Mouse (Mus musculus): ENCODE data around the gene Rps27rt. TPM values are rescaled to one million over a fixed set of nuclear protein-coding genes. Genes with fewer than 3 reads are reported as not detected.

The Rps27rt gene
- polyA plus RNA-seq, 1 experiment from 2014 or later, result 211 TPM

- no peaks in the 10 kb centered on the region for H3K9me3 ChIP-seq (ENCODE audit: control insufficient read depth, low read length)
- no peaks in the 10 kb centered on the region for H3K27me3 ChIP-seq (ENCODE audit: control insufficient read depth, insufficient read depth, low read length)
- no peak overlapping the region for H3K4me2 ChIP-seq (ENCODE audit: low read depth, low read length)
- WGBS, result 74% methylated on average over 10 of the region's 10 CpGs
- H3K36me3 ChIP-seq (ENCODE audit: control insufficient read depth, insufficient read depth, low read length), result no peaks in the 10 kb centered on the region
- peaks cover 5% of the 10 kb centered on the region; the same call in 1 of the 2 replicates for H3K4me1 ChIP-seq (ENCODE audit: control insufficient read depth, insufficient read depth, low read length)
- ATAC-seq (ENCODE audit: low read depth), result no peak
- H3K9ac ChIP-seq (replicated peaks; ENCODE audit: low read depth, low read length), result no peak overlapping the region
- H3K4me3 ChIP-seq (ENCODE audit: low read depth, low read length), result no peak overlapping the region
- H3K27ac ChIP-seq (ENCODE audit: low read depth, low read length), result no peak overlapping the region
Measured at GRCm38 (mm10) chr9:114990421-114990820, 7.9 kb upstream of the Rps27rt start.

GRCm38 (mm10) chr9:114988610-114989327, 6.2 kb upstream of the Rps27rt start:
- H3K4me1 ChIP-seq (ENCODE audit: control insufficient read depth, insufficient read depth, low read length), result peaks cover 5% of the 10 kb centered on the region; the same call in 1 of the 2 replicates
- H3K4me2 ChIP-seq (ENCODE audit: low read depth, low read length), result no peak overlapping the region
- H3K9me3 ChIP-seq (ENCODE audit: control insufficient read depth, low read length), result no peaks in the 10 kb centered on the region
- ATAC-seq (ENCODE audit: low read depth), result no peak
- H3K27me3 ChIP-seq (ENCODE audit: control insufficient read depth, insufficient read depth, low read length), result no peaks in the 10 kb centered on the region
- 0 out of 2 replicates have a peak overlapping the region, but pooled peaks have one; percentile 0 for H3K27ac ChIP-seq (ENCODE audit: low read depth, low read length)
- no peak overlapping the region for H3K4me3 ChIP-seq (ENCODE audit: low read depth, low read length)
- H3K9ac ChIP-seq (replicated peaks; ENCODE audit: low read depth, low read length), result no peak overlapping the region
- 69% methylated on average over 6 of the region's 6 CpGs for WGBS
- no peaks in the 10 kb centered on the region for H3K36me3 ChIP-seq (ENCODE audit: control insufficient read depth, insufficient read depth, low read length)

- no peaks in the 10 kb centered on the region for H3K27me3 ChIP-seq (ENCODE audit: control insufficient read depth, insufficient read depth, low read length)
- H3K9ac ChIP-seq (replicated peaks; ENCODE audit: low read depth, low read length), result no peak overlapping the region
- no peaks in the 10 kb centered on the region for H3K9me3 ChIP-seq (ENCODE audit: control insufficient read depth, low read length)
- H3K27ac ChIP-seq (ENCODE audit: low read depth, low read length), result no peak overlapping the region
- no peak for ATAC-seq (ENCODE audit: low read depth)
- H3K4me2 ChIP-seq (ENCODE audit: low read depth, low read length), result no peak overlapping the region
- no peaks in the 10 kb centered on the region for H3K36me3 ChIP-seq (ENCODE audit: control insufficient read depth, insufficient read depth, low read length)
- H3K4me3 ChIP-seq (ENCODE audit: low read depth, low read length), result no peak overlapping the region
- peaks cover 5% of the 10 kb centered on the region; the same call in 1 of the 2 replicates for H3K4me1 ChIP-seq (ENCODE audit: control insufficient read depth, insufficient read depth, low read length)
- WGBS, result 95% methylated on average over 3 of the region's 3 CpGs
Measured at GRCm38 (mm10) chr9:114988029-114988428, 5.5 kb upstream of the Rps27rt start.

- no peak for ATAC-seq (ENCODE audit: low read depth)
- no peaks in the 10 kb centered on the region for H3K36me3 ChIP-seq (ENCODE audit: control insufficient read depth, insufficient read depth, low read length)
- WGBS, result 73% methylated on average over 5 of the region's 5 CpGs
Measured at GRCm38 (mm10) chr9:114986361-114986760, 3.8 kb upstream of the Rps27rt start.

GRCm38 (mm10) chr9:114985741-114986140, 3.2 kb upstream of the Rps27rt start:
- H3K27me3 ChIP-seq (ENCODE audit: control insufficient read depth, insufficient read depth, low read length), result no peaks in the 10 kb centered on the region
- H3K36me3 ChIP-seq (ENCODE audit: control insufficient read depth, insufficient read depth, low read length), result no peaks in the 10 kb centered on the region
- no peaks in the 10 kb centered on the region for H3K9me3 ChIP-seq (ENCODE audit: control insufficient read depth, low read length)
- no peak for ATAC-seq (ENCODE audit: low read depth)
- no peak overlapping the region for H3K27ac ChIP-seq (ENCODE audit: low read depth, low read length)
- H3K4me1 ChIP-seq (ENCODE audit: control insufficient read depth, insufficient read depth, low read length), result peaks cover 5% of the 10 kb centered on the region; the same call in 1 of the 2 replicates
- H3K9ac ChIP-seq (replicated peaks; ENCODE audit: low read depth, low read length), result no peak overlapping the region
- no peak overlapping the region for H3K4me3 ChIP-seq (ENCODE audit: low read depth, low read length)
- H3K4me2 ChIP-seq (ENCODE audit: low read depth, low read length), result no peak overlapping the region
- WGBS, result 95% methylated on average over 5 of the region's 5 CpGs

More at GRCm38 (mm10) chr9:114986361-114986760, 3.8 kb upstream of the Rps27rt start:
- Histone ChIP-seq H3K4me2 (ENCODE audit: low read depth, low read length) (no peak overlapping the region), H3K9me3 (ENCODE audit: control insufficient read depth, low read length) (no peaks in the 10 kb centered on the region), H3K27ac (ENCODE audit: low read depth, low read length) (no peak overlapping the region), H3K27me3 (ENCODE audit: control insufficient read depth, insufficient read depth, low read length) (no peaks in the 10 kb centered on the region), H3K4me1 (ENCODE audit: control insufficient read depth, insufficient read depth, low read length) (peaks cover 5% of the 10 kb centered on the region; the same call in 1 of the 2 replicates), H3K9ac (replicated peaks; ENCODE audit: low read depth, low read length) (no peak overlapping the region), H3K4me3 (ENCODE audit: low read depth, low read length) (no peak overlapping the region)

- Histone ChIP-seq H3K9ac (replicated peaks; ENCODE audit: low read depth, low read length) (no peak overlapping the region), H3K9me3 (ENCODE audit: control insufficient read depth, low read length) (no peaks in the 10 kb centered on the region), H3K36me3 (ENCODE audit: control insufficient read depth, insufficient read depth, low read length) (no peaks in the 10 kb centered on the region), H3K4me1 (ENCODE audit: control insufficient read depth, insufficient read depth, low read length) (peaks cover 6% of the 10 kb centered on the region; the same call in 1 of the 2 replicates), H3K4me2 (ENCODE audit: low read depth, low read length) (peak overlapping the region; percentile 83; the same call in 1 of the 2 replicates), H3K4me3 (ENCODE audit: low read depth, low read length) (no peak overlapping the region), H3K27me3 (ENCODE audit: control insufficient read depth, insufficient read depth, low read length) (no peaks in the 10 kb centered on the region), H3K27ac (ENCODE audit: low read depth, low read length) (no peak overlapping the region)
- 74% methylated on average over 6 of the region's 6 CpGs for WGBS
- no peak for ATAC-seq (ENCODE audit: low read depth)
Measured at GRCm38 (mm10) chr9:114979969-114980368, 2.6 kb downstream of the Rps27rt start.

GRCm38 (mm10) chr9:114978281-114979111, 4.0 kb downstream of the Rps27rt start, which contains the start of gene Osbpl10:
Gene Osbpl10, plus strand, starts transcription at chr9:114978569.
- peak; percentile 86 for ATAC-seq (ENCODE audit: low read depth)
- peak within 1 kb of the TSS; percentile 83 for H3K9ac ChIP-seq (replicated peaks; ENCODE audit: low read depth, low read length)
- no peaks in the 10 kb centered on the region for H3K27me3 ChIP-seq (ENCODE audit: control insufficient read depth, insufficient read depth, low read length)
- H3K4me1 ChIP-seq (ENCODE audit: control insufficient read depth, insufficient read depth, low read length), result peaks cover 6% of the 10 kb centered on the region; the same call in 1 of the 2 replicates
- no peaks in the 10 kb centered on the region for H3K9me3 ChIP-seq (ENCODE audit: control insufficient read depth, low read length)
- WGBS, result under 1% methylated on average over 49 of the region's 86 CpGs
- peak within 1 kb of the TSS; percentile 73 for H3K4me3 ChIP-seq (ENCODE audit: low read depth, low read length)
- peak within 1 kb of the TSS; percentile 83 for H3K4me2 ChIP-seq (ENCODE audit: low read depth, low read length)
- H3K36me3 ChIP-seq (ENCODE audit: control insufficient read depth, insufficient read depth, low read length), result no peaks in the 10 kb centered on the region
- peak within 1 kb of the TSS; percentile 78 for H3K27ac ChIP-seq (ENCODE audit: low read depth, low read length)

- Histone ChIP-seq H3K4me3 (ENCODE audit: low read depth, low read length) (peak overlapping the region; percentile 73), H3K4me1 (ENCODE audit: control insufficient read depth, insufficient read depth, low read length) (peaks cover 6% of the 10 kb centered on the region; the same call in 1 of the 2 replicates), H3K9ac (replicated peaks; ENCODE audit: low read depth, low read length) (peak overlapping the region; percentile 83), H3K27me3 (ENCODE audit: control insufficient read depth, insufficient read depth, low read length) (no peaks in the 10 kb centered on the region), H3K9me3 (ENCODE audit: control insufficient read depth, low read length) (no peaks in the 10 kb centered on the region), H3K4me2 (ENCODE audit: low read depth, low read length) (peak overlapping the region; percentile 83), H3K36me3 (ENCODE audit: control insufficient read depth, insufficient read depth, low read length) (no peaks in the 10 kb centered on the region), H3K27ac (ENCODE audit: low read depth, low read length) (peak overlapping the region; percentile 78)
- WGBS, result 8% methylated on average over 31 of the region's 31 CpGs
- peak; percentile 56 for ATAC-seq (ENCODE audit: low read depth)
Measured at GRCm38 (mm10) chr9:114977461-114978280, 4.9 kb downstream of the Rps27rt start.

All from neural tube, embryonic 14.5 days (tissue).